18 mouse cellular contexts compared by ENCODE assay signal in genomic region chr6:126483264-126483867, GRCm38 (mm10). TPM values are rescaled to one million over a fixed set of nuclear protein-coding genes. Genes with fewer than 3 reads are reported as not detected.
DNase-seq lines count a peak whose midpoint lies in the region; ATAC-seq and TF ChIP-seq lines count a peak whose summit lies in the region.
"Had no signal": no experiment of that assay in that cellular context is flagged by ENCODE, and none has a peak within 500 bp of the region (broad histone marks: within the 10 kb centered on the region; RNA-seq: fewer than 3 reads in every experiment).

No protein-coding gene starts in this region.

- no peak overlapping the region for H3K27ac ChIP-seq in cerebellum, adult 2 months (ENCODE audit: insufficient read depth, low read length)
- no peak overlapping the region for H3K27ac ChIP-seq in midbrain, postnatal 0 days (ENCODE audit: low read depth, low read length)
- no peak overlapping the region for H3K27ac ChIP-seq in midbrain, embryonic 11.5 days (ENCODE audit: low read depth, low read length)
- no peak overlapping the region for H3K27ac ChIP-seq in kidney, adult 2 months (ENCODE audit: insufficient read depth, low read depth, low read length)
- H3K27ac ChIP-seq: heart, embryonic 13.5 days; midbrain, embryonic 13.5 days; neural tube, embryonic 12.5 days had no signal

- no peaks in the 10 kb centered on the region for H3K27me3 ChIP-seq in cerebellum, adult 2 months (ENCODE audit: control insufficient read depth, insufficient read depth, low read length)
- H3K27me3 ChIP-seq in midbrain, postnatal 0 days (ENCODE audit: insufficient read depth, low read length), result no peaks in the 10 kb centered on the region
- no peaks in the 10 kb centered on the region for H3K27me3 ChIP-seq in midbrain, embryonic 11.5 days (ENCODE audit: control insufficient read depth, insufficient read depth, low read length)
- no peaks in the 10 kb centered on the region for H3K27me3 ChIP-seq in kidney, adult 2 months (replicated peaks; ENCODE audit: control insufficient read depth, insufficient read depth, low read length)
- H3K27me3 ChIP-seq: heart, embryonic 13.5 days; midbrain, embryonic 13.5 days; neural tube, embryonic 12.5 days had no signal

- H3K4me2 ChIP-seq in midbrain, postnatal 0 days (ENCODE audit: low read depth, low read length, poor library complexity, severe bottlenecking), result no peak overlapping the region
- H3K4me2 ChIP-seq in midbrain, embryonic 11.5 days, result no peak overlapping the region
- H3K4me2 ChIP-seq: heart, embryonic 13.5 days; midbrain, embryonic 13.5 days; neural tube, embryonic 12.5 days had no signal

- 52% methylated on average over 11 of the region's 11 CpGs for WGBS in cerebellum, adult 2 months
- 83% methylated on average over 11 of the region's 11 CpGs for WGBS in midbrain, postnatal 0 days
- WGBS in midbrain, embryonic 11.5 days, result 87% methylated on average over 11 of the region's 11 CpGs
- 66% methylated on average over 11 of the region's 11 CpGs for WGBS in kidney, adult 2 months

- peaks cover 18% of the 10 kb centered on the region for H3K4me1 ChIP-seq in cerebellum, adult 2 months (ENCODE audit: control insufficient read depth, insufficient read depth, low read length)
- H3K4me1 ChIP-seq in midbrain, postnatal 0 days (ENCODE audit: insufficient read depth, low read length), result no peaks in the 10 kb centered on the region
- H3K4me1 ChIP-seq in midbrain, embryonic 11.5 days (ENCODE audit: control insufficient read depth, insufficient read depth, low read length), result no peaks in the 10 kb centered on the region
- no peaks in the 10 kb centered on the region for H3K4me1 ChIP-seq in kidney, adult 2 months (ENCODE audit: control insufficient read depth, insufficient read depth, low read length)
- H3K4me1 ChIP-seq: midbrain, embryonic 13.5 days had no signal

- H3K36me3 ChIP-seq in midbrain, postnatal 0 days (ENCODE audit: insufficient read depth, low read length), result no peaks in the 10 kb centered on the region
- H3K36me3 ChIP-seq in midbrain, embryonic 11.5 days (ENCODE audit: control insufficient read depth, insufficient read depth, low read length), result no peaks in the 10 kb centered on the region
- no peaks in the 10 kb centered on the region for H3K36me3 ChIP-seq in kidney, adult 2 months (ENCODE audit: control insufficient read depth, insufficient read depth, low read length)
- H3K36me3 ChIP-seq: G1E; heart, embryonic 13.5 days; midbrain, embryonic 13.5 days; neural tube, embryonic 12.5 days had no signal

- TF ChIP-seq POLR2A in cerebellum, adult 2 months (IDR thresholded peaks at IDR 0.05; ENCODE audit: borderline replicate concordance, insufficient read depth, low read length), result no peak
- no peak for TF ChIP-seq POLR2A in kidney, adult 2 months (IDR thresholded peaks at IDR 0.05; ENCODE audit: low read depth, low read length)

- H3K4me3 ChIP-seq in cerebellum, adult 2 months (replicated peaks; ENCODE audit: insufficient read depth, low read depth, low read length), result no peak overlapping the region
- no peak overlapping the region for H3K4me3 ChIP-seq in midbrain, postnatal 0 days (ENCODE audit: low read depth, low read length)
- H3K4me3 ChIP-seq in midbrain, embryonic 11.5 days (ENCODE audit: low read depth, low read length), result no peak overlapping the region
- no peak overlapping the region for H3K4me3 ChIP-seq in kidney, adult 2 months (ENCODE audit: insufficient read depth, low read depth, low read length)
- H3K4me3 ChIP-seq: heart, embryonic 13.5 days; midbrain, embryonic 13.5 days; neural tube, embryonic 12.5 days had no signal

- peak; percentile 42 to 62 for DNase-seq in cerebellum, adult 2 months
- no peak for DNase-seq in cerebellum, adult 11 months
- DNase-seq in midbrain, postnatal 0 days (ENCODE audit: low spot score), result peak; percentile 36
- no peak for DNase-seq in midbrain, embryonic 11.5 days (ENCODE audit: low spot score, missing footprints)
- peak; percentile 53 for DNase-seq in gastrocnemius, postnatal 10 days
- peak; percentile 86 for DNase-seq in skeletal muscle tissue, adult 2 months (ENCODE audit: low read depth, low spot score)
- DNase-seq in kidney, adult 2 months, result no peak
- DNase-seq: adrenal gland, postnatal 36 days; B cell, adult 2 months; spleen, adult 18-20 months; thymus, postnatal 36 days had no signal

- H3K9ac ChIP-seq in midbrain, postnatal 0 days (replicated peaks; ENCODE audit: low read length, poor library complexity, severe bottlenecking), result no peak overlapping the region
- no peak overlapping the region for H3K9ac ChIP-seq in midbrain, embryonic 11.5 days (ENCODE audit: low read length)
- H3K9ac ChIP-seq: heart, embryonic 13.5 days; midbrain, embryonic 13.5 days; neural tube, embryonic 12.5 days had no signal

- TF ChIP-seq CTCF in cerebellum, adult 2 months (IDR thresholded peaks at IDR 0.05; ENCODE audit: borderline replicate concordance, insufficient read depth, low read depth, low read length), result no peak
- TF ChIP-seq CTCF in midbrain, postnatal 0 days (IDR thresholded peaks at IDR 0.05), result no peak
- TF ChIP-seq CTCF in kidney, adult 2 months (conservative IDR thresholded peaks at IDR 0.05; ENCODE audit: insufficient read depth, insufficient read length, low read depth, low read length), result no peak

- no peak for ATAC-seq in midbrain, postnatal 0 days (ENCODE audit: low FRiP score)
- ATAC-seq in midbrain, embryonic 11.5 days (ENCODE audit: low FRiP score), result no peak
- ATAC-seq in megakaryocyte, adult 5-6 weeks (ENCODE audit: poor library complexity, severe bottlenecking), result no peak
- ATAC-seq: inflammation-experienced regulatory T-cells, adult 6 months; midbrain, embryonic 13.5 days had no signal

- H3K9me3 ChIP-seq in midbrain, postnatal 0 days (ENCODE audit: low read length), result no peaks in the 10 kb centered on the region
- H3K9me3 ChIP-seq in midbrain, embryonic 11.5 days (ENCODE audit: control insufficient read depth, low read length), result no peaks in the 10 kb centered on the region
- H3K9me3 ChIP-seq: heart, embryonic 13.5 days; midbrain, embryonic 13.5 days; neural tube, embryonic 12.5 days had no signal

RNA-seq across cellular contexts. Expression of gene Kcna5, which starts 51.8 kb away (rescaled TPM):
- 0.80 and 1.0 TPM in 2 replicates for polyA plus RNA-seq in cerebellum, adult 2 months (2012; rRNA removed)
- 4.9 and 5.3 TPM in 2 replicates for total RNA-seq in midbrain, postnatal 0 days (2014; rRNA removed)
- 3.8 and 4.9 TPM in 2 replicates for polyA plus RNA-seq in midbrain, postnatal 0 days (2015; fragmentation: Nextera tagmentation; extraction: Ambion mirVana)
- polyA plus RNA-seq in midbrain, embryonic 11.5 days (2014; fragmentation: Nextera tagmentation; extraction: Ambion mirVana), result 3.8 and 4.5 TPM in 2 replicates
- 1 to 10 TPM; 3.7 to 6.0 TPM for total RNA-seq in gastrocnemius, postnatal 10 days (2021)
- total RNA-seq in megakaryocyte, adult 5-6 weeks (2015), result not detected in 2 replicates
- not detected in 2 replicates for total RNA-seq in megakaryocyte, adult 5-6 weeks (2017)
- 1.2 and 1.8 TPM in 2 replicates for polyA plus RNA-seq in kidney, adult 2 months (2012; rRNA removed)
- total RNA-seq: G1E had no signal
- polyA plus RNA-seq: G1E; inflammation-experienced regulatory T-cells, adult 6 months; liver, adult 2 months had no signal

Comparison
In these comparisons a context has a peak if more than half of its experiments do, and no peak if none do; other contexts are left out.
1. DNase-seq: peak in cerebellum, adult 2 months (2 of 2), midbrain, postnatal 0 days (single experiment), gastrocnemius, postnatal 10 days (single experiment) and skeletal muscle tissue, adult 2 months (single experiment); none in cerebellum, adult 11 months (single experiment), midbrain, embryonic 11.5 days (single experiment) and kidney, adult 2 months (single experiment).